ENCODE assay signal across 22 mouse cellular contexts in genomic region chr6:91004157-91004556, GRCm38 (mm10).
"Had no signal": no experiment of that assay in that cellular context is flagged by ENCODE, and none has a peak within 500 bp of the region (broad histone marks: within the 10 kb centered on the region; RNA-seq: fewer than 3 reads in every experiment).

No protein-coding gene starts in this region.

- ATAC-seq: lung, postnatal 0 days; midbrain, embryonic 13.5 days; midbrain, embryonic 16.5 days had no signal

- H3K9ac ChIP-seq: kidney, embryonic 15.5 days; limb, embryonic 13.5 days; lung, embryonic 14.5 days; midbrain, embryonic 13.5 days; neural tube, embryonic 13.5 days had no signal

- H3K4me2 ChIP-seq: kidney, embryonic 15.5 days; limb, embryonic 13.5 days; lung, embryonic 14.5 days; midbrain, embryonic 13.5 days; neural tube, embryonic 13.5 days had no signal

- H3K36me3 ChIP-seq: kidney, embryonic 15.5 days; limb, embryonic 10.5 days; limb, embryonic 13.5 days; midbrain, embryonic 10.5 days; midbrain, embryonic 13.5 days; neural tube, embryonic 13.5 days had no signal

- H3K4me3 ChIP-seq: kidney, embryonic 15.5 days; limb, embryonic 10.5 days; limb, embryonic 13.5 days; midbrain, embryonic 10.5 days; midbrain, embryonic 13.5 days; myocyte; neural tube, embryonic 13.5 days had no signal

- H3K27me3 ChIP-seq: midbrain, embryonic 13.5 days; neural tube, embryonic 13.5 days had no signal

- H3K9me3 ChIP-seq: kidney, embryonic 15.5 days; limb, embryonic 10.5 days; limb, embryonic 13.5 days; midbrain, embryonic 10.5 days; midbrain, embryonic 13.5 days; neural tube, embryonic 13.5 days had no signal

- DNase-seq: kidney, adult 11 months; kidney, adult 8-10 months; kidney, postnatal 10 days; kidney, postnatal 36 days; layer of hippocampus, postnatal 36 days; lung, embryonic 14.5 days; lung, postnatal 36 days; right cerebral cortex, postnatal 14 days; right cerebral cortex, postnatal 4 days; thymus, adult 2 months; thymus, postnatal 14 days; thymus, postnatal 4 days had no signal

- H3K27ac ChIP-seq: kidney, embryonic 15.5 days; limb, embryonic 10.5 days; limb, embryonic 13.5 days; midbrain, embryonic 10.5 days; midbrain, embryonic 13.5 days; neural tube, embryonic 13.5 days; stomach, postnatal 0 days had no signal
